Mouse (Mus musculus): ENCODE measurements around the gene Snx27.

Gene Snx27

DNA sequence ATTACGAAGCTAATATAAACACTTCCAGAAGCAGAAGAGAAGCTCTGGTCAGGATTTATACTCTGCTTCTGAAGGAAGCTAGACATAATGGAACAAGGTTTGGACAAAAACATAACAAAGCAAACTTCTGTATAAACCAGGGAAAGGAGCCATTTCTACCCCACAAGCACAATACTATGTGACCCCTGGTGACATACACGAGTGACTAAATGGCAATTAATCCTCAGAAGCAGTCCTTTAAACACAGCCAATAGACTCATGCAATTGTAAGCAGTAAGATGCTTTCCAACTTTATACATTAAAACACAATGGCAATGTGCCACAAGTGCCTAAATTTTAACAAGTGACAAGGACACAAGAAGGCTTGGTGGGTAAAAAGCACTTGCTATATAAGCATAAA, 15.3 kb downstream of the Snx27 start:
- DNase-seq (ENCODE audit: low spot score in 2 of 2), result no peak

DNA sequence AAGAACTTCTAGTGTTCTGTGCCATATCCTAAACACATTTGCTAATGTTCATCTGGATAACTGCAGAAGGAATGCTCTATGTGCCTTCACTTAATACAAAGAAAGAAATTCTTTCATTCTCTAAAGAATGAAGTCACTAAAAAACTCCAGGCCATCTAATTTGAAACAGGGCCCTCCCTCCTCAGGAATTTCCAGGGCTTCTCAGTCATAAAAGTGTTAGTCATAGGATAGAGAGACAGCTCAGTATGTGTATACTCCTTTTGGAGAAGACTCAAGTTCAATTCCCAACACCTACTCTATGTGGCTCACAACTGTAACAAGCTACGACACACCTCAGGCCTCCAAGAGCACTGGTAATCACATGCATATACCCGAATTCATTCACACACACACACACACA, 17.0 kb downstream of the Snx27 start:
- DNase-seq (ENCODE audit: low spot score in 2 of 2), result no peak

DNA sequence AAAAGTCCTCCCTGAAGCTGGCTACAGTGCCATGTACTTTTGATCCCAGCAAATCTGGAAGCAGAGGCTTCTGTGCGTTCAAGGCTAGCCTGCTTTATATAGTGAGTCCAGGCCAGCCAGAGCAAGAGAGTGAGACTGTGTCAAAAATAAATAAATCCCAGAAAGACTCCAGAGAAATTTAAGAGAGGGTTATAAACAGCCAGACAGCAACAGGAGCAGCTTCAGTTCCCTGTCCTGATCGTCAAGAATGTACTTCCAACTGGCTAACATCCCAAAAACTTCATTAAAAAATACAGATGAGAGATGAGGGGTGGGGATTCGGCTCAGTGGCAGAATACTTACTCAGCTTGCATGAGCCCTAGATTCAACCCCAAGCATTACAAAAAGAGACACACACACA, 17.4 kb downstream of the Snx27 start:
- no peak for DNase-seq (ENCODE audit: low spot score in 2 of 2)

DNA sequence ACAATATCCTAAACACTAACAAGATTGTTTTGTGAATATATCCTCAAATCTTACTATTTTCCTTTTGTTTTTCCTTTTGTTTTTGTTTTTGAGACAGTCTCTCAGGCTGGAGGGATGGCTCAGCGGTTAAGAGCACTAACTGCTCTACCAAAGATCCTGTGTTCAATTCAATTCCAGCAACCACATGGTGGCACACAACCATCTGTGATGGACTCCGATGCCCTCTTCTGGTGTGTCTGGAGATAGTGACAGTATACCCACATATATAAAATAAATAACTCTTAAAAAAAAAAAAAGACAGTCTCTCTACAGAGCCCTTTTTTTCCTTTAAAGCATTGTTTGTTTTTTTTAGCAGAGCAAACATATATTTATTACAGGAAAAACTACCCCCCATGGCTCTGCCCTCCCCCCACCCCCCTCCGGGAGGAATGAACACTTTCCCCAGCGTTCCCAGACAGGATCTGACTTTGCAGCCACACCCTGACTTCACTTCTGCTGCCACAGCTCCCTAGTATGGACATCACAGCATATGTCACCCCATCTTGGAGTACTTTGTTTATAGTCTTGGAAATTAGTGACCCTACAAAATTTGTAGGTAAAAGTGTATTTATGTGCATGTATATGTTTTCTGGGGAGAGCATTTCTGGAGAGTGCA, 18.0 kb downstream of the Snx27 start:
- no peak for DNase-seq (ENCODE audit: low spot score in 2 of 2)

DNA sequence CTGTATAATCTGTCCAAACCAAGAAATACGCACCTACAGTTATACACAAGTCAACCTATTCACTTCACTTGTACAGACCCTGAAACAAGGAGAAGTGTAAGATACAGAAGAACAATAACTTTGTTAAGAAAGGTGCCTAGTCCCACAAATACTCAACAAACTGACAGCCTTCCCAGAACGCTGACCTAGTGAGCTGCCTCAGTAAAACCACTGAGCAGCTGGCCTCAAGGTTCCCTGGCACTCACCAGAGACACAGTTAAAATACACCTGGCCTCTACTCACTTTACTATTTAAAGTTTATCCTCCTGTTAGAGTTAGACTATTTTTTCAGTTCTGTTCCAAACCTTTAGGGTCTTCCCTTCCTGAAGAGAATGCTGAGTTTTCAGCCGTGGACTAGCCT, 19.4 kb downstream of the Snx27 start:
- no peak for DNase-seq (ENCODE audit: low spot score in 2 of 2)

DNA sequence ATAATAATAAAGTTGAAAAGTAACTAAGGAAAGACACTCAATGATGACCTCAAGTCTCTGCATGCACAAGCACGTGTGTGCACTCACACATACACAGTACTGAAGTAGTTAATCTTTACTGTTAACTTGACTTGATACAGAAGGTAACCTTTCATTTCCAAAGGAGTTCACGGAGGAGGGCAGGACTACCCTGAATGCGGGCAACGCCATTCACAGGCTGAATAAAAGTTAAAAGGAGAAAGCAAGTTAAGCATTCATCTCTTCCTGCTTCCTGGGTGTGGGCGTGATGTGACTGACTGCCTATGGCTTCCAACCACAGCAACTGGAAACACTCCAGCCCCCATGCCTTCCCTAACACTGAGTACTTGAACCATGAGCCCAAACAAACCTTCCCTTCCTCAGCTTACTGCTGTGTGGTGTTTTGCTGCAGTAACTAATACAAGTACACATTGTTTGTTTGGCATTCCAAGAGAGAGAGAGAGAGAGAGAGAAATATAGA, 22.5 kb downstream of the Snx27 start:
- DNase-seq (ENCODE audit: low spot score in 2 of 2), result no peak

DNA sequence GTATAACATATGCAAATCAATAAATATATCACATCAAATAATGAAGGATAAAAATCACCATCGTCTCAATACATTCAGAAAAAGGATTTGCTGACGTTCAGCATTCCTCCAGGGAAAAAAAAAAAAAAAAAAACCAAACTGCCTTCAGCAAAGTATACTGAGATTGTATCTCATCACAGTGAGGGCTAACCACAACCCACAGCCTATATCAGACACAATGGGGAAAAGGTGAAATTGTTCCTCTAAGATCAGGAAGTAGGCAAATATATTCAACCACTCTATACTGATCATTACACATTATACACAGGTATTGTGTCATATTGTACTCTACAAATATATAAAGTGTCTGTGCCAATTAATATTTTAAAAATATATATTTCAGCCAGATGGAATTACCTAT, 33.5 kb downstream of the Snx27 start:
- no peak for DNase-seq (ENCODE audit: low spot score in 2 of 2)

DNA sequence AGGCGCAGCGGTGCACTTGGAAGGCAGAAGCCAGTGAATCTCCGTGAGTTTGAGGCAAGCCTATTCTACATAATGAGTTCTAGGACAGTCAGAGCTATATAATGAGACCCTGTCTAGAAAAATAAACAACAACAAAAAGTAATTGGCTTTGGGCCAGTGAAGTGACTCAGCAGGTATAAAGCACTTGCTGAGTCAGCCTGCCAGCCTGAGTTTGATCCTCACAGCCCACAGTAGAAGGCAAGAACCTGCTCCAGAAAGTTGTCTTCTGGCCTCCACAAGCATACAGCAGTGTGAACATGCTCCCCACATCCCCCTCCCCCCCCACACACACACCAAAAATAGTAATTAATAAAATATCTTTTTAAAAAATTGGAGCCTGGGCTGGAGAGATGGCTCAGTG, 45.3 kb downstream of the Snx27 start:
- no peak for DNase-seq (ENCODE audit: low spot score in 2 of 2)

DNA sequence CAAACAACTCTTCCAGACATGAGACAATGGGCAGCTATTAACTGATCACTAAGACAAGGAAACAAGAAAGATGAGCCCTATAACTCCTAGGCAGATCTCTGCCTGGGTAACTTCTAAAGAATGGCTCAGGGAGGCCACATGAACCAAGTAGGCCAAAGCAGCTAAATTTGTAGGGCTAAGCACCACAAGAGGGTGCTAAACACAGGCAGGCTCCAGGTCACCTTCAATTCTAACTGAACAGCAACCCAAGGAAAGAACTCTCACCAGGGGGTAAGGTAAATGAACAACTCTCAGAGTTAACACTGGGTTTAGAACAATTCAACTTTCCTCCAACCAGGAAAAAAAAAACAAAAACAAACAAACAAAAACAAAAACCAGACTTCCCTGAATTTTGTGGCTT, 48.5 kb downstream of the Snx27 start:
- DNase-seq (ENCODE audit: low spot score in 2 of 2), result no peak

DNA sequence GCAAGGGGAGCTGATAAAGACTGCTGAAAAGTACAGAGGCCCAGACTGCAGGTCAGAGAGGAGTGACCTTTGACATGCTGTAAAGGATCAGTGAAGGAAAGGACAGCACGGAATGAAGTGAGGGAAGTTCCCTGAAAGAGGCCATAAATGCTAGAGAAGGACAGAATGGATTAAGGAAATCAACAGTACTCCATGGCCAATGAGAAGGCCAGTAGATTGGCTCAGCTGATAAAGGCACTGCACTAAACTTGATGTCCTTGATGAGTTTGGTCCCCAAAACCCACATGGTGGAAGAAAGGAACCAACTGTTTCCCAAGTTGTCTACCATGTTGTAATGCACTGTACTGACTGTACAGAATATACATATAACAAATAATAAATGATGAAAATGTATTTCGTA, 55.8 kb downstream of the Snx27 start:
- DNase-seq (ENCODE audit: low spot score in 2 of 2), result no peak

DNA sequence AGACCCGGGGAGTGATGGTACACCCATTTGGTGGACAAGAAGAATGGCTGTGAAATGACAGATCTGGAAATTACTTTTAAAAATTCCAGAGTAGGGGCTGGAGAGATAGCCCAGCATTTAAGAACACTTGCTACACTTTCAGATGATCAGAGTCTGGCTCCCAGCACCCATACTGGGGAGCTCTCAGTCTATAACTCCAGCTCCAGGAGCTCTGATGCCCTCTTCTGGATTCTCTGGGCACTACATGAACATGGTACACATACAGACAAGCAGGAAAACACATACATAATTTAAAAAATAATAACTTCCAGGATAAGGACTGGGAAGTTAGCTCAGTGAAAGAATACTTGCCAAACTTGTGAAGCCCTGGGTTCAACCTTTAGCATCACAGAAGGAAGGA, 75.9 kb downstream of the Snx27 start:
- DNase-seq (ENCODE audit: low spot score in 2 of 2), result no peak

DNA sequence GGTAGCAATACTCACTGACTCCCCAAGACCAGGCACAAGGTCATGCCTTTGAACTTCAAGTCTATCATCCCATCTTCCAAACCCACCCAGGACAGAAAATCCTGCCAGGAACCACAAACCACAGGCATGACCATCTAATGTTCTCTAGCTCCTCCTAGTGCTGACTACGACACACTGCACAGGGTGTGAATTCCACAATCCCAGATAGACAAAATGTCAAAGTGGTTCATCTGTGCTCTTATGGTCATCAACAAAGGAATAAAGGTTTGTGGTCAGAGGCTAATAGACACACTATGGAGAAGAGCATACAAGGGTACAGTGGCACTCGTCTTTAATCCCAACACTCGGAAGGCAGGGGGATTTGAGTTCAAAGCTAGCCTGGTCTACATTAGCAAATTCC, 80.3 kb downstream of the Snx27 start:
- peak in 1 of 2 experiments; percentile 43 for DNase-seq (ENCODE audit: low spot score in 2 of 2)

DNA sequence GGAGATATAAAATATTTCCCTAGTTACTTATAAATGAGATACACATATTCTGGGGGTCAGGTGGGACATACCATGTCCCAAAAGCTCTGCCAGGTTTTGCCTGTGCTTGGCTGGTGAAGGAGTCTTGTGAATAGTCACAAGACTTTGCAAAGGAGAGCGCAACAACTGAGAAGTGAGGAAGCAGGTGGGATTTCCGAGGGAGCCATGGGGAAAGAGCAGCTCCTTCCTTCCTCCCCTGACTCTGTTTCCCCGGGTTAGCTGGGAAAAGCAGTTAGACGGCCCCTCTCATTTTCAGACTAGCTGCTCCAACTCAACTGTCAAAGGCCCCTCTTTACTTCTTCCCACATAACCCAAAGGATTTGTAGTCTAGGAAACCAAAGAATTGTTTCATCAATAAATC, 85.4 kb downstream of the Snx27 start:
- DNase-seq (ENCODE audit: low spot score in 2 of 2), result no peak

DNA sequence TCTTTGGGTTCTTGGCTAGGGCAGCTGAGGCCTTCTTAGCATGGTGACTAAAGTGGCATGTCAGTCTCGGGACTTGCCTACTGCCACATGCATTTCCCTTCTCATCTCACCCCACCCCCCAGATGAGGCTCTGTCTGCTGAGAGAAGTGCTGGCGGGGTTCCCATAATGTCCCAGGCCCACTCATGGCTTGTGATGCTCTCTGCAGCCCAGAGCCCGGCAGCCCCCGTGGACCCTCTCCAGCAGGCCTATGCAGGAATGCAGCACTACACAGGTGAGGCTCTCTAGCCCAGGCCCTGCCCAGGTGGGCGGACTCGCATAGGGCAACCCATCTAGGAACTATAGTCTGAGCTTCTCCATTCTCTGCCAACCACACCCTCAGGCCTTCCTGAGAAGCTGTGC, 94.9 kb downstream of the Snx27 start:
- peak; percentile 64 to 71 for DNase-seq (ENCODE audit: low spot score in 2 of 2)

DNA sequence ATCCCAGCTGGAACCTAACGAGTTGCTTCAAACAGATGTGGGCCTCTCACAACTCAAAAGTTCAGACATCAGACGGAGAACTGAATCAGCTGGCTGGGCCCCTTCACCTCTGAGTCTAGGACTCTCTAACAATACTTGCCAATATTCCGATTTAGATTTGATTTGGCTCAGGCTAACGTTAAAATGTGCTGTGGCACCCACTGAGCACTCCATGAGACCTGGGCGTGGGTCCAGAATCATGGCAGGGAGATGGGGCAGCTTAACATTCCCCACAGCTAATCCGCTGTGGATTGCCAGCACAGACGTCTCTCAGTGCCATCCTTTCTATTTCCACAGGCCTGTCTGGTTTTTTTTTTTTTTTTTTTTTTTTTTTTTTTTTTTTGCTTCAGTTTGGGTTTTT, 96.6 kb downstream of the Snx27 start:
- DNase-seq (ENCODE audit: low spot score in 2 of 2), result peak; percentile 52 to 58

DNA sequence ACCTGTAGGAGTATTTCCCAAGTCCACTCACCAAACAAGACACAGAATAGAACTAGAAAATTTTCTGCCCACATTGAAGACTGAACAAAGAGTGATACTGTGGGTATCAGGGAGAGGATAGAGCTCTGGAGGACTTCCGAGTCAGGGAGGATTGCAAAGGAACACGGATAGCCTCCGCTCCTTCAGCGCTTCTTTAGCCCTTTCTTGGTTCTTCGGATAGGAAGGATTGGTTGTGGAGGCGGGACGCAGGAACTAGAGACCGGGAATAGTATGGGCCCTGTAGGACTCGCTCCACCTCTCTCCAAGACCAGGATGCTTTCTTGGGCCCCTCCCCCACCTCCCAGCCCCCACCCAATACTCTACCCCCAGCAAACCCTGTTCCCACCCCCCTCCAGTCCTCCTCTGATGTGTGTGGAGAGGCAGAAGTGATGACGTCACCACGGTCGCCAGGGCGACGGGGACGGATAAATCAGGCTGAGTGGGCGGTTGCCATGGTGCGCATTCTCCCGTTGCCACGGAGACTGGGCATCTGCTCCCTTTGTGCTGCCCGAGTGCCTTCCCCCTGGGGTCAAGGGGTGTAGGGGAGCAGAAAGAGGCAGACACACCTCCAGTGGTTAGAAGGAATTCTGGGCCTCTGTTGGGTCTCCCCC, 98.6 kb downstream of the Snx27 start:
- peak; percentile 98 to 99 for DNase-seq (ENCODE audit: low spot score in 2 of 2)

DNA sequence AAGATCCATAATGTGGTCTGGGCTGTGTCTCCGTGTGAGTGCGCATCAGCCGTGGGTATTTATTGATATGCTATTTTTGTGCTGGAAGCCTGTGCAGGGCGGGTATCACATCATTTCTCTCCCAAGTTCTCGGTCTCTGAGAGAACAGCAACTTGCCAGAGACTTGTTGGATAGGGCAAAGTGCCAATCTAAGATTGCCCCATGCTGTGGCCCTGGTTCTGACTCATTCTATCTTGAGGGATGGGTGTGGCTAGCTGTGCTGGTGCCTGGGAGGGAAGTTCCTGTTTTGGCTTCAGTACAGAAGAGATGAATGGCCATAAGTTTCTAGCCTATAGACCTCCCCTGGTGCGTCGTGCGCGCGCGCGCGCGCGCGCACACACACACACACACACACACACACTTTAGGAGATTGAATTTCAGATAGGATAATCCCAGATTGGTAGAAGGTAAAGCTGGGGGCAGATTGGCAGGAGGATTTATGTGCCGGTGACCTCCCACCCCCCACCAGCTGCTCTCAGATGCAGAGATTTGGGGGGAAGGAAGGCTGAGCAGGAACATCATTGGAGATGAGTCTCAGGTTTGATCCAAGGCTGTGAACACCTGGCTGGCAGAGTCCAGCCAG, 99.6 kb downstream of the Snx27 start:
- peak in 1 of 2 experiments; percentile 63 for DNase-seq (ENCODE audit: low spot score in 2 of 2)

DNA sequence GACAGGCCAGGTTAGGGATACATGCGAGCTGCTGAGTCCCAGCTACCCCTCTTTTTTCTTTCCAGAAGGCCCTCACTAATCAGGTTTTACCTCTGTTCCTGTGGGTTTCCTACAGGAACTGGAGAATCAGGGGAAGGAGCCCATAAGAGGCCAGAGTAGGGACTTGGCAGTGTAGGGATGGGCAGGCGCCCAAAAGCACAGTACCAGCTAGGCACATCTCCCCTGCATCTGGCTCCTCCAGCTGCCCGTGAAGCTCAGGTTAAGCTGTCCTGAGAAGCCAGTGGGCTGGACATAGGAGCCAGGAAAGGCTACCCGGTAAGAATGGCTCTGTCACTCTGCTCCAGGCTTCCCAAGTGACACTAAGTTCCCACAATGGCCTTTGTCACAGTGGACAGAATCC, 101.1 kb downstream of the Snx27 start:
- DNase-seq (ENCODE audit: low spot score in 2 of 2), result no peak

DNA sequence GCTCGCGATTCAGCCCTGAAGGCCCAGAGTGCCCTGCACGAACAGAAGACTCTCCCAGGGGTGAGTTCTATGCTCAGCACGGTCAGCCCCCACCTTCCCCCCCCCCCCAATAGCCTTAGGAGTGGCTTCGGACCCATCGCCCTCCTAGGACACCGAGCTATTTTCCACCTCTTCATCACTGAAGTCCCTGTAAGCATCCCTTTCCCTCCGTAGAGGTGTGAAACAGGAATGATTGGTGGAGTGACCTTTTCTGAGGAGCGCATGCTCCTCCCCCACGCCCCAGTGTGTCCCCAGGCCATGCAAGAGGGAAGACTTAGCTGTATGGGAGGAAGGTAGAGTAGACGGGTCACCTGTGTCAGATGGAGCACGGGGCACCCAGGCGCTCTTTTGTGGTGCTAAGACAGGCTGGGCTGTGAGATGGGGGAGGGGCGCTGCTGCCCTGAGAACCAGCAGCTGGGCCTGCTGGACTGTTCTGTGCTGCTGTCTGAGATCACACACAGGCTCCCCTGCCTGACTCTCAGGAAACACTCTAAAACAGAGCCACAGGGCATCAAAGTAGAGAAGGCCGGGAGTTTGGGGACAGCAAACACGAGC, 102.1 kb downstream of the Snx27 start, which contains the start of gene Riiad1:
Gene Riiad1 (minus strand): TSS at position 51 of the 594 bp plus-strand sequence.
- DNase-seq (ENCODE audit: low spot score in 2 of 2), result peak in 1 of 2 experiments; percentile 59

DNA sequence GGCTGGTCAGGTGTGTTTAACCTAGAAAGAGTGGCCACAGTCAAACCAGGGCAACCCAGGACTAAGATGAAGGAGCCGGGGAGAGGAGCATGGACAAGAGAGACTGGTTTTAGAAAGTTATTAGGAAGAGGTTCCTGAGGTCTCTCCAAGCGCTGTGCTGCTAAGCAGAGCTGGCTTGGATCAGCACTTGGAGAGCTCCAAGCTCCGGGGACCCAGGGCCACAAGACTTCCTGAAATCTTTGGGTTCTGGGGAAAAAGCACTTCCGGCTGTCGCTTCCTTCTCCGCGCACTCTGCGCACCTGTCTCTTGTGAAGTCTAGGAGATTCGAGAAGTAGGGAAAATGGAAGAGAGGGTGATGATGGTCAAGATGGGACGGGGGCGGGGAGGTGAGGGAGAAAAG, 103.0 kb downstream of the Snx27 start:
- no peak for DNase-seq (ENCODE audit: low spot score in 2 of 2)

DNA sequence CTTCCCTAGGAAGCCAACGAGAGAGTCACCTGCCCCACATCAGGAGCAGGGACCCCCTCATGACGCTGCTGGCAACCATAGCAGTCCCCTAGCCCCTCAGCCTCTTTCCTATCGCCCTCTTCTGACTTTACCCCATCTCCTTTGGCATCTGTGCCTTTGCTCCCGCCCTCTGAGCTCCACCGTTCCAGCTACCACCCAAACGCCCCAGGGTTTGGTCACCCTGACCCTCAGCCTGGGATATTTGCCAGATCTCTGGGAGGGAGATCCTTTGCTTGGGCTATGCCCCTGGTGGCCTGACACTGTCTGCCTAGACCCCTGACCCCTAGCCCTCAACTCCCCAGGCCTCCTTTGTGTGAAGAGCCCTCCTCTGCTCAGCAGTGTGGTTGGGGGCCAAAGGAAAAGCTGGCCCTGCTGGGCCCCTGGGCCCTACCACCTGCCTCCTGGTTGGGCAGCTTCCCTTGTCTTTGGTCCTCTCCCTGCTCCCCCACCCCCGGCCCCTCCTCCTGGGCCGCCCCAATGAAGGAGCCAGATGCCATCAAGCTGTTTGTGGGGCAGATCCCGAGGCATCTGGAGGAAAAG, 103.8 kb downstream of the Snx27 start:
- DNase-seq (ENCODE audit: low spot score in 2 of 2), result peak in 1 of 2 experiments; percentile 60

DNA sequence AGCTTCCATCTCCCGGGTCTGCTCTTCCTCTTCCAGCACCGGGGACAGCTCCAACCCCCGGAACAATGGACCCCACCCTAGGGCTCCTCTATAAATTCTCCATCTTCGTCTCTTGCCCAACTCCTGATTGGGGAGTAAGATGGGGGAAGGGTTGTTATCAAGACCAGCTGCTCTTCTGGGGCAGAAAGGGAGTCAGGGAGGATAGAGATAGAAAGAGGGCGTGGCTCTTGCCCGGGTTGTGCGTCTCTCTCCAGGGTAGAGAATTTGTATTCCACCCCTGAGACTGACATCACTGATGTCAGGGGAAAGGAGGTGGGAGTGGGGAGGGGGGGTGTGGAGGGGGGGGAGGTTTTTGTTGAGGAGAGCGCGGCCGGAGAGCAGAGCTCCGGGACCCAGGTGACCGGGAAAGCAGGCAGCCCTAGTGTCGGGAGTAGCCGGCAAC, 104.5 kb downstream of the Snx27 start, which contains the start of gene Celf3:
Gene Celf3 (plus strand): TSS at position 315 of the 442 bp plus-strand sequence.
- peak; percentile 88 to 91 for DNase-seq (ENCODE audit: low spot score in 2 of 2)

Measured in right cerebral cortex, postnatal 10 days (tissue).